Mouse (Mus musculus) heart, postnatal 0 days (tissue): ENCODE measurements around the gene Dcdc2b.

Source experiments
- CTCF ChIP-seq: IDR thresholded peaks from 2 replicates; pipeline ENCODE4 v1.5.1; 2016; ENCODE audit warnings: antibody characterized with exemption, control low read depth, low read depth
- EP300 ChIP-seq: IDR thresholded peaks from 2 replicates; pipeline ENCODE4 v1.6.1; 2016; ENCODE audit warnings: antibody characterized with exemption, low read depth

GRCm38 (mm10) chr4:129584370-129584769, 29.7 kb downstream of the Dcdc2b start:
- TF ChIP-seq CTCF (no peak), EP300 (no peak)
